Mouse (Mus musculus): Measurements from ENCODE around the gene Nufip2. TPM values are rescaled to one million over a fixed set of nuclear protein-coding genes. Genes with fewer than 3 reads are reported as not detected.
"Not testable (repeated sequence)": the region's sequence is repeated elsewhere in the genome, so short reads cannot be mapped to it uniquely, and the experiment has no call there.

The Nufip2 gene
- polyA plus RNA-seq, 1 experiment from 2014 or later: 5.7 TPM

GRCm38 (mm10) chr11:77721389-77721788 lies 35.4 kb downstream of the Nufip2 start:
- Histone ChIP-seq H3K27me3 (ENCODE audit: control insufficient read depth, insufficient read depth, low read length) (no peaks in the 10 kb centered on the region), H3K9me3 (ENCODE audit: control insufficient read depth, low read length) (no peaks in the 10 kb centered on the region), H3K4me2 (ENCODE audit: low read depth, low read length, severe bottlenecking) (no peak overlapping the region), H3K27ac (ENCODE audit: low read depth, low read length) (no peak overlapping the region), H3K4me1 (replicated peaks; ENCODE audit: control insufficient read depth, insufficient read depth, low read length) (no peaks in the 10 kb centered on the region), H3K4me3 (ENCODE audit: low read depth, low read length) (no peak overlapping the region), H3K9ac (ENCODE audit: low read length) (no peak overlapping the region), H3K36me3 (ENCODE audit: control insufficient read depth, insufficient read depth, low read length) (no peaks in the 10 kb centered on the region)
- 88% methylated on average over 4 of the region's 4 CpGs for WGBS
- ATAC-seq (replicated peaks; ENCODE audit: low FRiP score): no peak
- DNase-seq (ENCODE audit: low spot score): no peak

DNA sequence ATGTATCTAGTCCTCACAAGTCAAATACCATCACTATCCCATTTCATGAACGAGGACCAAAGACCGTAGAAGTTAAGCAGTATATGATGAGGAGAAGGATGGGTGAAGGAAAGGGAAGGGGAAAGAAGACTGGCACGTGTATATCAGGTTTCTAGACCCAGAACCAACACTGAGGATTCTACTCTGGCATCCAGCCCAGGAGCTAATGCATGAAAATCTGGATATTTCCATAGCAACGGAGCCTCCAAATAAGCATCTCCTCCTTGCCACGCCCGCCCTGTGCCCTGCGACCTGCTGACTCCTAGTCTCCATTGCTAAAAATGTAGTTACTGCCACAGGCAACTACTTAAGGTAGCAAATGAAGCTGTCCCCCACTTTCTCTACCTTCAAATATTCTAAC lies 38.8 kb downstream of the Nufip2 start:
- Histone ChIP-seq H3K36me3 (ENCODE audit: control insufficient read depth, insufficient read depth, low read length) (no peaks in the 10 kb centered on the region), H3K27ac (ENCODE audit: low read depth, low read length) (no peak overlapping the region), H3K4me3 (ENCODE audit: low read depth, low read length) (no peak overlapping the region), H3K27me3 (ENCODE audit: control insufficient read depth, insufficient read depth, low read length) (no peaks in the 10 kb centered on the region), H3K4me2 (ENCODE audit: low read depth, low read length, severe bottlenecking) (no peak overlapping the region), H3K9me3 (ENCODE audit: control insufficient read depth, low read length) (no peaks in the 10 kb centered on the region), H3K4me1 (replicated peaks; ENCODE audit: control insufficient read depth, insufficient read depth, low read length) (no peaks in the 10 kb centered on the region), H3K9ac (ENCODE audit: low read length) (no peak overlapping the region)
- no peak for ATAC-seq (replicated peaks; ENCODE audit: low FRiP score)
- DNase-seq (ENCODE audit: low spot score): no peak
- 82% methylated on average over 7 of the region's 7 CpGs for WGBS

DNA sequence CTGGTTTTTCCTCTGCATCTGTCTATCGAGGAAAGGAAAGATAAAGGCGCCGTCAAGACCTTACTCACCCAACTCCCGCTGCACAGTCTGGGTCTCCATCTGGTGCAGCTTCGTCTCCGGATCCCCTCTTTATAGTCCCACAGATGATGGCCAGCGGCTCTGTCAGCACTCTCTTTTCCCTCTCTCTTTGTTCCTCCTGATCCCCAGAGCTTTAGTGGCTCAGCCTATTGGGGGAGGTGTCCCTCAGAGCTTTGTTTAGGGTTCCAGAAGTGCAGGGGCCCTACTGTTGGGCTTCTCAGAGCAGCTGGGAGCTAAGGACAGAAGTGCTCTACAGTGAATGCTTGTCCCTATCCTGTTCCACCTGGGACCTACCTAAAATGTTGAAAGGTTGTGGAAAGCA lies 39.2 kb downstream of the Nufip2 start, which contains the start of gene Cryba1:
Cryba1 (minus strand) TSS at position 101 of the 400 bp plus-strand sequence.
- H3K36me3 ChIP-seq (ENCODE audit: control insufficient read depth, insufficient read depth, low read length): no peaks in the 10 kb centered on the region
- no peak within 1 kb of the TSS for H3K4me2 ChIP-seq (ENCODE audit: low read depth, low read length, severe bottlenecking)

DNA sequence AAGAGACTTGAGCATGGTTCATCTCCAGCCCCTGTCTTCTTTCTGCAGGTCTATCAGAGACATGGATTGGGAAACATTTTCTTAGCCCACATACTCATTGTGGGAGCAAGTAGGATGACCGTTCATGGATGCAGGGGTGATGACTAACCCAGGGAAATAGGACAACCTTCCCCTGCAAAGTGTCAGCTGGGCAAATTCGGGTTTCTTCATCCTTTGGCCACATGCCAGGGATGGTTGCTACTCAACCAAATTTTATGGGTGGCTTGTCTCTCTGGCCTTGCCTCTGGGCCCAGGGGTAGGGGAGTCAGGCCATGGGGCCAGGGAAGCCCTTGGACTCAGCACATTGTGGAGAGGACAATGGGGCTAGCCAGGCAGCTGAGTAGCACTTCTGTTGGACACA lies 42.6 kb downstream of the Nufip2 start:
- Histone ChIP-seq H3K4me3 (ENCODE audit: low read depth, low read length) (no peak overlapping the region), H3K9ac (ENCODE audit: low read length) (no peak overlapping the region), H3K4me1 (replicated peaks; ENCODE audit: control insufficient read depth, insufficient read depth, low read length) (no peaks in the 10 kb centered on the region), H3K9me3 (ENCODE audit: control insufficient read depth, low read length) (no peaks in the 10 kb centered on the region), H3K27me3 (ENCODE audit: control insufficient read depth, insufficient read depth, low read length) (no peaks in the 10 kb centered on the region), H3K36me3 (ENCODE audit: control insufficient read depth, insufficient read depth, low read length) (no peaks in the 10 kb centered on the region), H3K4me2 (ENCODE audit: low read depth, low read length, severe bottlenecking) (no peak overlapping the region), H3K27ac (ENCODE audit: low read depth, low read length) (no peak overlapping the region)
- ATAC-seq (replicated peaks; ENCODE audit: low FRiP score) (no peak), DNase-seq (ENCODE audit: low spot score) (no peak)
- WGBS: 64% methylated on average over 2 of the region's 2 CpGs

More for the DNA sequence above, 39.2 kb downstream of the Nufip2 start, which contains the start of gene Cryba1:
- H3K27me3 ChIP-seq (ENCODE audit: control insufficient read depth, insufficient read depth, low read length): no peaks in the 10 kb centered on the region
- DNase-seq (ENCODE audit: low spot score) (no peak), ATAC-seq (replicated peaks; ENCODE audit: low FRiP score) (no peak)
- WGBS: 41% methylated on average over 7 of the region's 7 CpGs
- no peak within 1 kb of the TSS for H3K9ac ChIP-seq (ENCODE audit: low read length)
- H3K4me3 ChIP-seq (ENCODE audit: low read depth, low read length): no peak within 1 kb of the TSS
- H3K9me3 ChIP-seq (ENCODE audit: control insufficient read depth, low read length): no peaks in the 10 kb centered on the region
- H3K27ac ChIP-seq (ENCODE audit: low read depth, low read length): no peak within 1 kb of the TSS
- H3K4me1 ChIP-seq (replicated peaks; ENCODE audit: control insufficient read depth, insufficient read depth, low read length): no peaks in the 10 kb centered on the region

- ATAC-seq (replicated peaks; ENCODE audit: low FRiP score) (no peak), DNase-seq (ENCODE audit: low spot score) (peak; percentile 88)
- no peak overlapping the region for H3K27ac ChIP-seq (ENCODE audit: low read depth, low read length)
- no peaks in the 10 kb centered on the region for H3K36me3 ChIP-seq (ENCODE audit: control insufficient read depth, insufficient read depth, low read length)
- no peak overlapping the region for H3K4me3 ChIP-seq (ENCODE audit: low read depth, low read length)
- H3K4me2 ChIP-seq (ENCODE audit: low read depth, low read length, severe bottlenecking): no peak overlapping the region
- no peaks in the 10 kb centered on the region for H3K9me3 ChIP-seq (ENCODE audit: control insufficient read depth, low read length)
- H3K9ac ChIP-seq (ENCODE audit: low read length): no peak overlapping the region
- under 1% methylated on average over 6 of the region's 6 CpGs for WGBS
- H3K4me1 ChIP-seq (replicated peaks; ENCODE audit: control insufficient read depth, insufficient read depth, low read length): no peaks in the 10 kb centered on the region
- no peaks in the 10 kb centered on the region for H3K27me3 ChIP-seq (ENCODE audit: control insufficient read depth, insufficient read depth, low read length)
These were observed 51.3 kb downstream of the Nufip2 start for GRCm38 (mm10) chr11:77737289-77737688.

- Histone ChIP-seq H3K4me3 (ENCODE audit: low read depth, low read length) (no peak overlapping the region), H3K36me3 (ENCODE audit: control insufficient read depth, insufficient read depth, low read length) (no peaks in the 10 kb centered on the region), H3K27me3 (ENCODE audit: control insufficient read depth, insufficient read depth, low read length) (no peaks in the 10 kb centered on the region), H3K4me1 (replicated peaks; ENCODE audit: control insufficient read depth, insufficient read depth, low read length) (no peaks in the 10 kb centered on the region), H3K9me3 (ENCODE audit: control insufficient read depth, low read length) (no peaks in the 10 kb centered on the region), H3K4me2 (ENCODE audit: low read depth, low read length, severe bottlenecking) (no peak overlapping the region), H3K27ac (ENCODE audit: low read depth, low read length) (no peak overlapping the region), H3K9ac (ENCODE audit: low read length) (no peak overlapping the region)
- no peak for ATAC-seq (replicated peaks; ENCODE audit: low FRiP score)
- no peak for DNase-seq (ENCODE audit: low spot score)
- WGBS: 51% methylated on average over 7 of the region's 7 CpGs
These were observed 52.6 kb downstream of the Nufip2 start for GRCm38 (mm10) chr11:77738555-77738954.

GRCm38 (mm10) chr11:77743966-77744365 lies 58.0 kb downstream of the Nufip2 start:
- H3K4me2 ChIP-seq (ENCODE audit: low read depth, low read length, severe bottlenecking): no peak overlapping the region
- DNase-seq (ENCODE audit: low spot score) (no peak), ATAC-seq (replicated peaks; ENCODE audit: low FRiP score) (no peak)
- WGBS: 38% methylated on average over 6 of the region's 6 CpGs
- no peaks in the 10 kb centered on the region for H3K36me3 ChIP-seq (ENCODE audit: control insufficient read depth, insufficient read depth, low read length)
- no peak overlapping the region for H3K27ac ChIP-seq (ENCODE audit: low read depth, low read length)
- no peaks in the 10 kb centered on the region for H3K9me3 ChIP-seq (ENCODE audit: control insufficient read depth, low read length)
- H3K4me1 ChIP-seq (replicated peaks; ENCODE audit: control insufficient read depth, insufficient read depth, low read length): no peaks in the 10 kb centered on the region
- no peak overlapping the region for H3K9ac ChIP-seq (ENCODE audit: low read length)
- no peak overlapping the region for H3K4me3 ChIP-seq (ENCODE audit: low read depth, low read length)
- H3K27me3 ChIP-seq (ENCODE audit: control insufficient read depth, insufficient read depth, low read length): no peaks in the 10 kb centered on the region

DNA sequence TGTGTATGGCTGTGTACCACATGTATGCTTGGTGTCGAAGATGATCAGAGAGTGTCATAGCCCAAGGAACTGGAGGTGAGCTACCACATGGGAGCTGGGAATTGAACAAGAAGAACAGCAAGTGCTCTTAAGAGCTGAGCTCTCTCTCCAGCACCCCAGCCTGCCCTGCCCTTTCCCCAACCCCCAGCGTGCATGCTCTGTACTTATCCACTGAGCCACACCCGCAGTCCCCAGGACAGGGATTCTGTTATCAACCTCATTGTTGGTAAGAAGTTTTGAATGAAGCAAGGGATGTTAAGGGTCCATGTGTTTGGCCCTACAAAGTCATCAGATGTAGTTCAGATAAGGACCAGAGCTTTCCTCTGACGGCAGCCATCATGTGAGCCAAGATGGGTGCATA lies 60.7 kb downstream of the Nufip2 start:
- Histone ChIP-seq H3K4me3 (ENCODE audit: low read depth, low read length) (no peak overlapping the region), H3K4me2 (ENCODE audit: low read depth, low read length, severe bottlenecking) (no peak overlapping the region), H3K27me3 (ENCODE audit: control insufficient read depth, insufficient read depth, low read length) (no peaks in the 10 kb centered on the region), H3K9ac (ENCODE audit: low read length) (no peak overlapping the region), H3K4me1 (replicated peaks; ENCODE audit: control insufficient read depth, insufficient read depth, low read length) (no peaks in the 10 kb centered on the region), H3K27ac (ENCODE audit: low read depth, low read length) (no peak overlapping the region), H3K9me3 (ENCODE audit: control insufficient read depth, low read length) (no peaks in the 10 kb centered on the region), H3K36me3 (ENCODE audit: control insufficient read depth, insufficient read depth, low read length) (no peaks in the 10 kb centered on the region)
- WGBS: 91% methylated on average over 4 of the region's 4 CpGs
- ATAC-seq (replicated peaks; ENCODE audit: low FRiP score) (no peak), DNase-seq (ENCODE audit: low spot score) (no peak)

DNA sequence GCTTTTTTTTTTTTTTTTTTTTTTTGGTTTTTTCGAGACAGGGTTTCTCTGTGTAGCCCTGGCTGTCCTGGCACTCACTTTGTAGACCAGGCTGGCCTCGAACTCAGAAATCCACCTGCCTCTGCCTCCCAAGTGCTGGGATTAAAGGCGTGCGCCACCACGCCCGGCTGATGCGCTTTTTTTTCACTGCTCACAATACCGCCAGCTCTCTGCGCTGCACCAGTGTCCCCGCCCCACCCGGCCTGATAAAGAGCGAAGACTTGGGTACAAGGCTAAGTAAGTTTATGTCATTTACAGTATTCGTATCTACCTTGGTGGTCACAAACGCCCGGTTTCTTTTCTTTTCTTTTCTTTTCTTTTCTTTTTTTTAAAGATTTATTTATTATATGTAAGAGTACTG lies 61.1 kb downstream of the Nufip2 start:
- H3K4me1 ChIP-seq (replicated peaks; ENCODE audit: control insufficient read depth, insufficient read depth, low read length); H3K27ac ChIP-seq (ENCODE audit: low read depth, low read length); DNase-seq (ENCODE audit: low spot score); H3K9me3 ChIP-seq (ENCODE audit: control insufficient read depth, low read length); H3K4me3 ChIP-seq (ENCODE audit: low read depth, low read length); H3K9ac ChIP-seq (ENCODE audit: low read length); H3K27me3 ChIP-seq (ENCODE audit: control insufficient read depth, insufficient read depth, low read length); H3K36me3 ChIP-seq (ENCODE audit: control insufficient read depth, insufficient read depth, low read length); ATAC-seq (replicated peaks; ENCODE audit: low FRiP score); H3K4me2 ChIP-seq (ENCODE audit: low read depth, low read length, severe bottlenecking): not testable (repeated sequence)
- 93% methylated on average over 13 of the region's 15 CpGs for WGBS
